Mouse (Mus musculus) gastrocnemius, postnatal 36 days (tissue): Measurements from ENCODE around the gene Gm21996. TPM values are rescaled to one million over a fixed set of nuclear protein-coding genes. Genes with fewer than 3 reads are reported as not detected.
"Not testable (repeated sequence)": the region's sequence is repeated elsewhere in the genome, so short reads cannot be mapped to it uniquely, and the experiment has no call there.

ENCODE experiments used
- DNase-seq, 2 experiments: peaks; one replicate each; pipeline ENCODE4 v3.0.0; 2022
- intact Hi-C: fragments of 180-260 bp; cut with DNase I; formaldehyde crosslinking; loops from one replicate; pipeline ENCODE4 v1.15.1; 2025
- long read RNA-seq, 2 experiments: library from polyadenylated mRNA; stranded (forward); transcript quantifications; one replicate each; pipeline ENCODE4 v2.0.0; 2021
- total RNA-seq, 2 experiments: library from RNA; stranded (reverse); gene quantifications; 2 replicates each; pipeline ENCODE4 v1.2.3; 2021

Gm21996 gene
- total RNA-seq: not detected
- long read RNA-seq, experiment 1: 0 reads
- long read RNA-seq, experiment 2: 0 reads

GRCm38 (mm10) chrY:89745432-89745831 is at the start of gene Gm21996:
Gene Gm21996, minus strand, starts transcription at chrY:89745532.
- intact Hi-C loops, DNase-seq: not testable (repeated sequence)
